Mouse (Mus musculus): ENCODE data around the gene Lrrc42.

- TF ChIP-seq CTCF (IDR thresholded peaks at IDR 0.05; ENCODE audit: low read depth) (no peak), EP300 (optimal IDR thresholded peaks at IDR 0.05) (no peak)
Observed at GRCm38 (mm10) chr4:107221524-107221923, 31.8 kb downstream of the Lrrc42 start.
